Mouse (Mus musculus) MEL (cell line): Measurements from ENCODE around the gene Cpeb4. TPM values are rescaled to one million over a fixed set of nuclear protein-coding genes. Genes with fewer than 3 reads are reported as not detected.

ENCODE experiments used
- DNase-seq: peaks from one replicate; pipeline ENCODE4 v3.0.0; 2011; ENCODE audit warnings: low read depth, low spot score
- H3K27ac ChIP-seq: 2 replicates; pipeline ENCODE4 v1.5.1; 2012; ENCODE audit warnings: low read depth, mild to moderate bottlenecking, control low read depth, low read length, moderate library complexity; ENCODE audit not compliant: control insufficient read depth
- H3K27me3 ChIP-seq, 2 experiments: fragments of 150-350 bp in 1 of 2; sonication (generic) in 1 of 2; 2 replicates each; pipeline ENCODE4 v1.6.1; 2012; ENCODE audit warnings: low read length in 2 of 2, mild to moderate bottlenecking in 2 of 2, improper control_type of control experiment in 1 of 2, moderate library complexity in 1 of 2; ENCODE audit not compliant: insufficient read depth in 2 of 2, control insufficient read depth in 1 of 2
- H3K36me3 ChIP-seq, 2 experiments: 2 replicates each; pipeline ENCODE4 v1.6.1; 2012 to 2014; ENCODE audit warnings: low read length in 2 of 2, improper control_type of control experiment in 1 of 2, inconsistent platforms in 1 of 2, mild to moderate bottlenecking in 1 of 2; ENCODE audit not compliant: insufficient read depth in 2 of 2, control insufficient read depth in 1 of 2
- H3K4me1 ChIP-seq, 2 experiments: fragments of 150-350 bp in 1 of 2; sonication (generic) in 1 of 2; 2 replicates each; pipeline ENCODE4 v1.6.1; 2012; ENCODE audit warnings: low read length in 2 of 2, improper control_type of control experiment in 1 of 2, mild to moderate bottlenecking in 1 of 2; ENCODE audit not compliant: insufficient read depth in 2 of 2, control insufficient read depth in 1 of 2
- H3K4me3 ChIP-seq, 2 experiments: fragments of 150-350 bp in 1 of 2; sonication (generic) in 1 of 2; 2 replicates each; pipeline ENCODE4 v1.5.1; 2012; ENCODE audit warnings: low read depth in 2 of 2, low read length in 2 of 2, mild to moderate bottlenecking in 2 of 2, moderate library complexity in 2 of 2, control low read depth in 1 of 2, improper control_type of control experiment in 1 of 2; ENCODE audit not compliant: control insufficient read depth in 1 of 2, insufficient read depth in 1 of 2
- H3K79me2 ChIP-seq: 2 replicates; pipeline ENCODE4 v1.6.1; 2012; ENCODE audit warnings: mild to moderate bottlenecking, low read length, moderate library complexity; ENCODE audit not compliant: control insufficient read depth, poor library complexity, insufficient read depth
- H3K9ac ChIP-seq: 2 replicates; pipeline ENCODE4 v1.6.1; 2012; ENCODE audit warnings: low read depth, mild to moderate bottlenecking, control low read depth, low read length, moderate library complexity; ENCODE audit not compliant: control insufficient read depth, poor library complexity, severe bottlenecking
- H3K9me3 ChIP-seq: fragments of 150-350 bp; sonication (generic); replicated peaks from 2 replicates; pipeline ENCODE4 v1.6.1; 2012; ENCODE audit warnings: mild to moderate bottlenecking, low read length, improper control_type of control experiment, moderate library complexity; ENCODE audit not compliant: insufficient read depth
- E2F4 ChIP-seq: IDR thresholded peaks from 2 replicates; pipeline ENCODE4 v1.6.1; 2011; ENCODE audit warnings: low read depth, low read length, improper control_type of control experiment, borderline replicate concordance
- GABPA ChIP-seq: IDR thresholded peaks from 2 replicates; pipeline ENCODE4 v1.6.1; 2012; ENCODE audit warnings: low read depth, mild to moderate bottlenecking, inconsistent platforms, low read length, improper control_type of control experiment, moderate library complexity
- GATA1 ChIP-seq: IDR thresholded peaks from 2 replicates; pipeline ENCODE4 v1.6.1; 2011; ENCODE audit warnings: low read depth, low read length, improper control_type of control experiment
- JUND ChIP-seq: IDR thresholded peaks from 2 replicates; pipeline ENCODE4 v1.6.1; 2011; ENCODE audit warnings: low read depth, mild to moderate bottlenecking, improper control_type of control experiment, low read length
- MAX ChIP-seq: IDR thresholded peaks from 2 replicates; pipeline ENCODE4 v1.6.1; 2011; ENCODE audit warnings: low read length, improper control_type of control experiment
- MAZ ChIP-seq: IDR thresholded peaks from 2 replicates; pipeline ENCODE4 v1.6.1; 2012; ENCODE audit warnings: low read depth, mild to moderate bottlenecking, inconsistent platforms, low read length, improper control_type of control experiment
- MXI1 ChIP-seq: IDR thresholded peaks from 2 replicates; pipeline ENCODE4 v1.6.1; 2011; ENCODE audit warnings: mild to moderate bottlenecking, low read depth, low read length, improper control_type of control experiment
- MYB ChIP-seq: IDR thresholded peaks from 2 replicates; pipeline ENCODE4 v1.6.1; 2011; ENCODE audit warnings: mild to moderate bottlenecking, low read depth, low read length, improper control_type of control experiment
- NRF1 ChIP-seq: IDR thresholded peaks from 2 replicates; pipeline ENCODE4 v1.6.1; 2014; ENCODE audit warnings: low read depth, mild to moderate bottlenecking, inconsistent platforms, low read length, improper control_type of control experiment, moderate library complexity; ENCODE audit not compliant: poor library complexity, insufficient read depth, severe bottlenecking
- POLR2AphosphoS2 ChIP-seq: IDR thresholded peaks from 2 replicates; pipeline ENCODE4 v1.6.1; 2011; ENCODE audit warnings: low read length, improper control_type of control experiment
- RAD21 ChIP-seq: IDR thresholded peaks from 2 replicates; pipeline ENCODE4 v1.6.1; 2011; ENCODE audit warnings: mild to moderate bottlenecking, low read depth, low read length, improper control_type of control experiment
- SIN3A ChIP-seq: IDR thresholded peaks from 2 replicates; pipeline ENCODE4 v1.6.1; 2012; ENCODE audit warnings: low read length, improper control_type of control experiment, inconsistent platforms
- SMC3 ChIP-seq: IDR thresholded peaks from 2 replicates; pipeline ENCODE4 v1.6.1; 2011; ENCODE audit warnings: low read depth, low read length, improper control_type of control experiment
- TBP ChIP-seq: IDR thresholded peaks from 2 replicates; pipeline ENCODE4 v1.8.0; 2011; ENCODE audit warnings: low read depth, low read length, improper control_type of control experiment
- UBTF ChIP-seq: IDR thresholded peaks from 2 replicates; pipeline ENCODE4 v1.6.1; 2012; ENCODE audit warnings: low read depth, mild to moderate bottlenecking, inconsistent platforms, low read length, improper control_type of control experiment, moderate library complexity, borderline replicate concordance; ENCODE audit not compliant: insufficient read depth
- USF1 ChIP-seq: IDR thresholded peaks from 2 replicates; pipeline ENCODE4 v1.6.1; 2014; ENCODE audit warnings: low read depth, mild to moderate bottlenecking, inconsistent platforms, low read length, improper control_type of control experiment, moderate library complexity
- ZNF384 ChIP-seq: IDR thresholded peaks from 2 replicates; pipeline ENCODE4 v1.6.1; 2012; ENCODE audit warnings: low read depth, mild to moderate bottlenecking, inconsistent platforms, low read length, improper control_type of control experiment
- polyA plus RNA-seq, 2 experiments: library from polyadenylated mRNA; stranded (reverse) in 1 of 2; unstranded in 1 of 2; fragments of >175 nt in 1 of 2; fragments of >200 nt in 1 of 2; gene quantifications; 2 replicates each; pipeline versions ENCODE4 v1.2.1 to v1.2.4; 2012; ENCODE audit warnings: low replicate concordance in 2 of 2, low read depth in 1 of 2; ENCODE audit not compliant: insufficient read length in 2 of 2, insufficient read depth in 1 of 2, missing spikeins in 1 of 2
- total RNA-seq: library from RNA; depleted of rRNA; stranded (reverse); fragments of 300-350 nt; gene quantifications from 2 replicates; pipeline ENCODE4 v1.2.3, GENCODE M21; 2012

The Cpeb4 gene
- total and polyA plus RNA-seq, 3 experiments = 3.8 to 4.9 TPM; not detected in 1

DNA sequence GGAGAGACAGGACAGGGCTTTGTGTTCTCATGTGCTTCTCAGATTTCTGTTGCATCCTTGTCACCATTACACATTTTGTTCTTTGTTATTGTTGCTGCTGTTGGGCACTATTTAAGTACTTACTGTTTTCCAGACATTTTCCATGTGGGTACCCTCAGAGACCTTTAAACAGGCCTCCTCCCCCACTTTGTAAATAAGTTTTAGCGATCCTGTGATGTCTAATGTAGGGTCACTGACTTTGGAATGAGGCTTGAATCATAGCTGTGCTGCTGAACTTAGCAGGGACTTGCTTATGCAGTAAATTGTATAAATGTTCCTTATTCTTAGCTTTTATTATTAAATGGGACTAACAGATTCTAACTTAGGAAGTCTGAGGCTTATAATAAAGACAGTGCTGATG is 13.8 kb downstream of the Cpeb4 start:
- Histone ChIP-seq H3K9me3 (no peaks in the 10 kb centered on the region; the same call in 1 of the 2 replicates), H3K36me3 (peaks cover under 1 to 9% of the 10 kb centered on the region in 2 experiments; a peak in 2 of 4 replicates), H3K9ac (no peak overlapping the region), H3K79me2 (no peaks in the 10 kb centered on the region), H3K27me3 (no peaks in the 10 kb centered on the region), H3K4me3 (no peak overlapping the region), H3K4me1 (peaks cover 0 to 10% of the 10 kb centered on the region in 2 experiments; a peak in 2 of 4 replicates), H3K27ac (no peak overlapping the region)
- no peak for DNase-seq
- TF ChIP-seq GABPA = no peak
- no peak for TF ChIP-seq MAX
- no peak for TF ChIP-seq UBTF
- TF ChIP-seq TBP = no peak
- TF ChIP-seq MYB = no peak
- no peak for TF ChIP-seq MXI1
- TF ChIP-seq SMC3 = no peak
- TF ChIP-seq ZNF384 = no peak
- TF ChIP-seq SIN3A = no peak

GRCm38 (mm10) chr11:31888229-31888628 is 16.2 kb downstream of the Cpeb4 start:
- peaks cover 8 to 20% of the 10 kb centered on the region in 2 experiments for H3K4me1 ChIP-seq

DNA sequence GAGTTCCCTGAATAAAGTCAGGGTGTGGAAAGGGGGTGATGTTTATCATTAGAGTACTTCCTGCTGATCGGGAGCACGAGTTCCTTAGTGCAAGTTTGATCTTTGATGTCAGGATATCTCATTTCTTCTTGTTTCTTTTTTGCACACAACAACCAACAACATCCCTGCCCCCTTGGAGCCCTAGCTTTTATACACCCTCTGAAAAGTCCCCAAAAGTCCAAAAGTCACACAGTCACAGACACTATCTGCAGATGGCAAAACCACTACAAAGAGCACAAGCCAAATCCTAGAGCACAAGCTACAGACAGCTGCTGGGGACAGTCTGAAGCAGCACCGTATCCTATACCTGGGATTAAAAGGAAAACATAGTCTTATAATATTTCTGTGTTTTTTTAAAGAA is 20.1 kb downstream of the Cpeb4 start:
- Histone ChIP-seq H3K27ac (no peak overlapping the region), H3K79me2 (no peaks in the 10 kb centered on the region), H3K27me3 (no peaks in the 10 kb centered on the region), H3K4me3 (no peak overlapping the region), H3K9ac (no peak overlapping the region), H3K4me1 (peaks cover 21 to 35% of the 10 kb centered on the region in 2 experiments), H3K9me3 (no peaks in the 10 kb centered on the region), H3K36me3 (peaks cover 0 to 42% of the 10 kb centered on the region in 2 experiments; a peak in 2 of 4 replicates)
- no peak for DNase-seq
- TF ChIP-seq GATA1 (peak; percentile 73), NRF1 (no peak)

More at GRCm38 (mm10) chr11:31888229-31888628, 16.2 kb downstream of the Cpeb4 start:
- H3K9me3 ChIP-seq = no peaks in the 10 kb centered on the region; the same call in 1 of the 2 replicates
- H3K27me3 ChIP-seq = no peaks in the 10 kb centered on the region
- H3K9ac ChIP-seq = no peak overlapping the region
- H3K27ac ChIP-seq = no peak overlapping the region
- TF ChIP-seq E2F4 (no peak), USF1 (no peak), JUND (no peak), RAD21 (no peak), POLR2AphosphoS2 (no peak), MAZ (no peak)
- H3K36me3 ChIP-seq = peaks cover 0 to 26% of the 10 kb centered on the region in 2 experiments; a peak in 2 of 4 replicates
- H3K79me2 ChIP-seq = no peaks in the 10 kb centered on the region
- DNase-seq = no peak
- H3K4me3 ChIP-seq = no peak overlapping the region
